Mouse (Mus musculus): Measurements from ENCODE around the gene Zdhhc19.

GRCm38 (mm10) chr16:32508506-32509065, 12.5 kb downstream of the Zdhhc19 start:
- TF ChIP-seq CTCF (IDR thresholded peaks at IDR 0.05; ENCODE audit: borderline replicate concordance, extremely low read depth, insufficient read depth, insufficient read length) (no peak), POLR2A (IDR thresholded peaks at IDR 0.05; ENCODE audit: borderline replicate concordance, extremely low read depth, insufficient read depth, insufficient read length, poor library complexity, severe bottlenecking) (no peak)

Data from brain, embryonic 14.5 days (tissue).